Mouse (Mus musculus) brain, embryonic 14.5 days (tissue): ENCODE measurements around the gene Acat3.
"Not testable (repeated sequence)": the region's sequence is repeated elsewhere in the genome, so short reads cannot be mapped to it uniquely, and the experiment has no call there.

Experiments
- CTCF ChIP-seq: fragments of 200-500 bp; IDR thresholded peaks from 2 replicates; pipeline ENCODE4 v1.5.1; 2012; ENCODE audit warnings: inconsistent platforms, mild to moderate bottlenecking, moderate library complexity, borderline replicate concordance; ENCODE audit not compliant: insufficient read depth, insufficient read length; ENCODE audit errors: extremely low read depth
- POLR2A ChIP-seq: fragments of 200-500 bp; IDR thresholded peaks from 2 replicates; pipeline ENCODE4 v1.6.1; 2012; ENCODE audit warnings: mild to moderate bottlenecking, inconsistent platforms, borderline replicate concordance; ENCODE audit not compliant: poor library complexity, insufficient read depth, insufficient read length, severe bottlenecking; ENCODE audit errors: extremely low read depth

- not testable (repeated sequence) for TF ChIP-seq CTCF, POLR2A
Observed at GRCm38 (mm10) chr17:12959377-12959776, 19.0 kb upstream of the Acat3 start.
